Mouse (Mus musculus): ENCODE measurements at regions not wholly inside any gene's neighbourhood (a gene's known extent, or its start where the extent isn't known, plus 50 kb on each side); places are given as distances from the start of the nearest gene placed in this dataset.

GRCm38 (mm10) chr14:102925769-102926443, 56.5 kb downstream of the Kctd12 start:
- Histone ChIP-seq H3K36me3 (ENCODE audit: control insufficient read depth, insufficient read depth, low read length) (no peaks in the 10 kb centered on the region), H3K4me1 (ENCODE audit: control insufficient read depth, insufficient read depth, low read length) (no peaks in the 10 kb centered on the region), H3K4me3 (ENCODE audit: low read length) (no peak overlapping the region), H3K9me3 (ENCODE audit: control insufficient read depth, low read length) (no peaks in the 10 kb centered on the region), H3K27ac (ENCODE audit: low read length) (no peak overlapping the region), H3K9ac (ENCODE audit: low read depth, low read length) (no peak overlapping the region), H3K27me3 (replicated peaks; ENCODE audit: control insufficient read depth, insufficient read depth, low read length) (no peaks in the 10 kb centered on the region), H3K4me2 (ENCODE audit: low read depth, low read length) (no peak overlapping the region)
- ATAC-seq: no peak
- 69% methylated on average over 6 of the region's 6 CpGs for WGBS

DNA sequence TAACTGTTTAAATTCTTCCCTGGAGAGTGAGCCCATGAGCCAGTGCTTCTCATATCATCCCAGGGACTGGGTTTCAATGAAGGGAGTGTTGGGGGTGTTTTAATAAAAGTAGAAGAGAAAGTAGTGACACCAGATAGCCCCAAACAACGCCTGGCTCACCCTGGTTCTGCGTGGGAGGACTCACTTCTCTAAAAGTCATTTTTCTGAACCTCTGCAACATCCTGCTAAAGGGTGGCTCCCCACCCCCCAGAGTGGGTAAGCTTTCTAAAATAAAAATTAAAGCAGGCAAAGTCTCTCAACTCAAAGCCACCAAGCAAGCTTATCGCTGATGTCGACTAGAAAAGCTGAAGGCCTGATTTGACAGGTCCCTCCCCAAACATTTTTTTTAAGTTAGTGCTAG, 57.8 kb downstream of the Kctd12 start:
- no peaks in the 10 kb centered on the region for H3K27me3 ChIP-seq (replicated peaks; ENCODE audit: control insufficient read depth, insufficient read depth, low read length)
- no peak for ATAC-seq

DNA sequence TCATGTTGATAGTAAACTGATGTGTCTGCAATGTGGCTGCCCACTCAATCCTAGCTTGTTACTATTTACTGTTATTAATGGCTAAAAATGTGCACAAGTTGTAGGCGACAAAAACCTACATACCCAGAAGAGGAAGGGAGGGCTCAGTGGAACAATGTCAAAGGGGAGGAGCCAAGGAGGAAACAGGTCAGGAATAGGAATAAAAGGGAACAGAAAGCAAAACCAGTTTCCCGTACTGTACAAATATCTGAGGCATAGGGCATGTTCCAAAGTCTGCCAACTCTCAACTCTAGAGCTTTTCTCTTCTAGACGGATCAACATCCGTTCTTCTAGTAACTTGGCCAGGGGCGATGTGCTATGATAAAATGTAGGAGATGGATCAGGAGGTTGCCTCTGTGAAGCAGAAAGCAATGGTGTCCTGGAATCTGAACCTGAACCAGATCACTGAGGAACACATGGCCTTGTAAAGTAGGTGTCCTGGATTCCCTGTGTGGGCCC, 59.9 kb downstream of the Kctd12 start:
- Histone ChIP-seq H3K27me3 (replicated peaks; ENCODE audit: control insufficient read depth, insufficient read depth, low read length) (no peaks in the 10 kb centered on the region), H3K27ac (ENCODE audit: low read length) (no peak overlapping the region), H3K4me3 (ENCODE audit: low read length) (no peak overlapping the region), H3K36me3 (ENCODE audit: control insufficient read depth, insufficient read depth, low read length) (no peaks in the 10 kb centered on the region), H3K4me2 (ENCODE audit: low read depth, low read length) (no peak overlapping the region), H3K9me3 (ENCODE audit: control insufficient read depth, low read length) (no peaks in the 10 kb centered on the region), H3K4me1 (ENCODE audit: control insufficient read depth, insufficient read depth, low read length) (no peaks in the 10 kb centered on the region), H3K9ac (ENCODE audit: low read depth, low read length) (no peak overlapping the region)
- ATAC-seq: no peak
- 84% methylated on average over 5 of the region's 5 CpGs for WGBS

More for the DNA sequence above, 57.8 kb downstream of the Kctd12 start:
- H3K36me3 ChIP-seq (ENCODE audit: control insufficient read depth, insufficient read depth, low read length): no peaks in the 10 kb centered on the region
- H3K4me3 ChIP-seq (ENCODE audit: low read length): no peak overlapping the region
- H3K9me3 ChIP-seq (ENCODE audit: control insufficient read depth, low read length): no peaks in the 10 kb centered on the region
- H3K9ac ChIP-seq (ENCODE audit: low read depth, low read length): no peak overlapping the region
- 72% methylated on average over 4 of the region's 4 CpGs for WGBS
- no peak overlapping the region for H3K27ac ChIP-seq (ENCODE audit: low read length)
- H3K4me1 ChIP-seq (ENCODE audit: control insufficient read depth, insufficient read depth, low read length): no peaks in the 10 kb centered on the region
- no peak overlapping the region for H3K4me2 ChIP-seq (ENCODE audit: low read depth, low read length)

DNA sequence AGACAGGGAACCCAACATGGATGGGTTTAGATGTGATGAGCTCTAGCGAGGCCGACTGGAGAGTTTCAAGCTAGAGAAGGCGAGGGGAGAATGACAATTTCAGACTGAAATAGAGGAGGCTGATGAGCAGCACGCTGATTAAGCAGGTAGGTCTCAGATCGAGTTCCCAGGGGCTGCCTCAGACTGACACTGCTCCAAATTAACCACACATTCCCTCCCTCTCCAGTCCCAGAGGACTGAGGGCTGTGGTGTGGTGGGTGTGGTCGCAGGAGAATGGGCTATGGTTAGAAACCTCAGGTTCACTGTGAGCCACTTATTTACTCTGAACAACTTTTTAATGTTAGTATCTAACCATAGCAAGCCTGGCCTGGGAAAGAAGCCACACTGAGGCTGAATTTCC, 62.0 kb downstream of the Kctd12 start:
- Histone ChIP-seq H3K27ac (ENCODE audit: low read length) (no peak overlapping the region), H3K27me3 (replicated peaks; ENCODE audit: control insufficient read depth, insufficient read depth, low read length) (no peaks in the 10 kb centered on the region), H3K36me3 (ENCODE audit: control insufficient read depth, insufficient read depth, low read length) (no peaks in the 10 kb centered on the region), H3K4me3 (ENCODE audit: low read length) (no peak overlapping the region), H3K4me1 (ENCODE audit: control insufficient read depth, insufficient read depth, low read length) (no peaks in the 10 kb centered on the region), H3K4me2 (ENCODE audit: low read depth, low read length) (no peak overlapping the region), H3K9me3 (ENCODE audit: control insufficient read depth, low read length) (no peaks in the 10 kb centered on the region), H3K9ac (ENCODE audit: low read depth, low read length) (no peak overlapping the region)
- ATAC-seq: no peak
- WGBS: 78% methylated on average over 6 of the region's 6 CpGs

GRCm38 (mm10) chr14:102919261-102919801, 63.1 kb downstream of the Kctd12 start:
- Histone ChIP-seq H3K36me3 (ENCODE audit: control insufficient read depth, insufficient read depth, low read length) (no peaks in the 10 kb centered on the region), H3K4me1 (ENCODE audit: control insufficient read depth, insufficient read depth, low read length) (no peaks in the 10 kb centered on the region), H3K4me3 (ENCODE audit: low read length) (no peak overlapping the region), H3K4me2 (ENCODE audit: low read depth, low read length) (no peak overlapping the region), H3K27ac (ENCODE audit: low read length) (no peak overlapping the region), H3K9me3 (ENCODE audit: control insufficient read depth, low read length) (no peaks in the 10 kb centered on the region), H3K27me3 (replicated peaks; ENCODE audit: control insufficient read depth, insufficient read depth, low read length) (no peaks in the 10 kb centered on the region), H3K9ac (ENCODE audit: low read depth, low read length) (no peak overlapping the region)
- 80% methylated on average over 7 of the region's 7 CpGs for WGBS
- no peak for ATAC-seq

GRCm38 (mm10) chr14:102917929-102918328, 64.5 kb downstream of the Kctd12 start:
- H3K9me3 ChIP-seq (ENCODE audit: control insufficient read depth, low read length): no peaks in the 10 kb centered on the region
- H3K36me3 ChIP-seq (ENCODE audit: control insufficient read depth, insufficient read depth, low read length): no peaks in the 10 kb centered on the region
- no peak for ATAC-seq
- WGBS: 71% methylated on average over 1 of the region's 1 CpGs
- H3K4me3 ChIP-seq (ENCODE audit: low read length): no peak overlapping the region
- no peaks in the 10 kb centered on the region for H3K27me3 ChIP-seq (replicated peaks; ENCODE audit: control insufficient read depth, insufficient read depth, low read length)
- no peaks in the 10 kb centered on the region for H3K4me1 ChIP-seq (ENCODE audit: control insufficient read depth, insufficient read depth, low read length)
- no peak overlapping the region for H3K9ac ChIP-seq (ENCODE audit: low read depth, low read length)
- H3K4me2 ChIP-seq (ENCODE audit: low read depth, low read length): no peak overlapping the region
- no peak overlapping the region for H3K27ac ChIP-seq (ENCODE audit: low read length)

- H3K36me3 ChIP-seq (ENCODE audit: control insufficient read depth, insufficient read depth, low read length): no peaks in the 10 kb centered on the region
- no peak overlapping the region for H3K4me3 ChIP-seq (ENCODE audit: low read length)
- H3K4me1 ChIP-seq (ENCODE audit: control insufficient read depth, insufficient read depth, low read length): no peaks in the 10 kb centered on the region
- WGBS: 93% methylated on average over 4 of the region's 4 CpGs
- no peak for ATAC-seq
- no peak overlapping the region for H3K9ac ChIP-seq (ENCODE audit: low read depth, low read length)
- no peak overlapping the region for H3K4me2 ChIP-seq (ENCODE audit: low read depth, low read length)
- H3K27ac ChIP-seq (ENCODE audit: low read length): no peak overlapping the region
- no peaks in the 10 kb centered on the region for H3K27me3 ChIP-seq (replicated peaks; ENCODE audit: control insufficient read depth, insufficient read depth, low read length)
- no peaks in the 10 kb centered on the region for H3K9me3 ChIP-seq (ENCODE audit: control insufficient read depth, low read length)
Observed at GRCm38 (mm10) chr14:102915918-102916317, 66.5 kb downstream of the Kctd12 start.

- H3K4me2 ChIP-seq (ENCODE audit: low read depth, low read length): no peak overlapping the region
- WGBS: 69% methylated on average over 3 of the region's 3 CpGs
- no peak overlapping the region for H3K4me3 ChIP-seq (ENCODE audit: low read length)
- H3K27me3 ChIP-seq (replicated peaks; ENCODE audit: control insufficient read depth, insufficient read depth, low read length): no peaks in the 10 kb centered on the region
- no peak overlapping the region for H3K9ac ChIP-seq (ENCODE audit: low read depth, low read length)
- no peak overlapping the region for H3K27ac ChIP-seq (ENCODE audit: low read length)
- ATAC-seq: no peak
- no peaks in the 10 kb centered on the region for H3K9me3 ChIP-seq (ENCODE audit: control insufficient read depth, low read length)
- H3K36me3 ChIP-seq (ENCODE audit: control insufficient read depth, insufficient read depth, low read length): no peaks in the 10 kb centered on the region
- H3K4me1 ChIP-seq (ENCODE audit: control insufficient read depth, insufficient read depth, low read length): no peaks in the 10 kb centered on the region
Observed at GRCm38 (mm10) chr14:102911582-102911981, 70.9 kb downstream of the Kctd12 start.

DNA sequence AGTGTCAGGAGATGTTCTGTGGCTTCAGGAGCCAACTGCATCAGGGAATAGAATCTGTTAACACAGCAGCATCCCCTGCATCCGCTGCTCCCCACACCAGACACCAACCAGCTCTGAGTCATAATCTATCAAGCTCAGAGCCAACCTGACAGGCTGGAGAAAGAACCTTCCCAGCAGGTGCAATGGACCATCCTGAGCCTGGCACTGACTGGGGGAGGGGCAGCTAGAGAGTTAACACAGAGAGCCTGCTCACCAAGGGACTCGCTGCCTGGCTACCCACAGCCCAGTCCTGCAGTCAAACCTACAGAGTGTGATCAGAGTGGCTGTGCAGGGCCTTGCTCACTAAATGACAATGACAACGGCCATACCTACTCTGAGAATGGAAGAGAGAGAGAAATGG, 73.4 kb downstream of the Kctd12 start:
- Histone ChIP-seq H3K4me3 (ENCODE audit: low read length) (no peak overlapping the region), H3K36me3 (ENCODE audit: control insufficient read depth, insufficient read depth, low read length) (no peaks in the 10 kb centered on the region), H3K27me3 (replicated peaks; ENCODE audit: control insufficient read depth, insufficient read depth, low read length) (no peaks in the 10 kb centered on the region), H3K9me3 (ENCODE audit: control insufficient read depth, low read length) (no peaks in the 10 kb centered on the region), H3K9ac (ENCODE audit: low read depth, low read length) (no peak overlapping the region), H3K4me2 (ENCODE audit: low read depth, low read length) (no peak overlapping the region), H3K4me1 (ENCODE audit: control insufficient read depth, insufficient read depth, low read length) (no peaks in the 10 kb centered on the region), H3K27ac (ENCODE audit: low read length) (no peak overlapping the region)
- ATAC-seq: no peak
- 65% methylated on average over 3 of the region's 3 CpGs for WGBS
